Mouse (Mus musculus) lung, postnatal 0 days (tissue): ENCODE measurements around the gene Adprm.

Experiments used
- CTCF ChIP-seq: IDR thresholded peaks from 2 replicates; pipeline ENCODE4 v1.5.1; 2016; ENCODE audit warnings: antibody characterized with exemption, mild to moderate bottlenecking
- EP300 ChIP-seq: IDR thresholded peaks from 2 replicates; pipeline ENCODE4 v1.6.1; 2016; ENCODE audit warnings: antibody characterized with exemption, mild to moderate bottlenecking, control low read depth

- TF ChIP-seq CTCF (no peak), EP300 (no peak)
Measured at GRCm38 (mm10) chr11:67098427-67098826, 46.0 kb upstream of the Adprm start.
